Mouse (Mus musculus) ES-E14 (cell line): ENCODE measurements around the gene Zfp827.

Experiments used
- CHD2 ChIP-seq: IDR thresholded peaks from 2 replicates; pipeline ENCODE4 v1.6.1; 2014; ENCODE audit warnings: mild to moderate bottlenecking, low read depth, low read length, inconsistent platforms
- HCFC1 ChIP-seq: IDR thresholded peaks from 2 replicates; pipeline ENCODE4 v1.6.1; 2012; ENCODE audit warnings: low read length, inconsistent platforms, borderline replicate concordance; ENCODE audit not compliant: insufficient read depth

- no peak for TF ChIP-seq CHD2
- TF ChIP-seq HCFC1 = no peak
Measured at GRCm38 (mm10) chr8:79057179-79057578, 28.9 kb downstream of the Zfp827 start.
